Mouse (Mus musculus) limb, embryonic 11.5 days (tissue): ENCODE results near the gene Aldh3a1. TPM values are rescaled to one million over a fixed set of nuclear protein-coding genes. Genes with fewer than 3 reads are reported as not detected.

ENCODE experiments used
- ATAC-seq: fragments of 200-750 bp; cut with Nextera tagmentation; 2 replicates; pipeline ENCODE4 v1.8.0; 2017; ENCODE audit warnings: low read depth; ENCODE audit not compliant: insufficient number of reproducible peaks, low FRiP score, low TSS enrichment
- DNase-seq: peaks from one replicate; pipeline ENCODE4 v3.0.0-alpha.2; 2015; ENCODE audit warnings: low spot score
- H3K27ac ChIP-seq: fragments of 300-500 bp; sonication (generic); replicated peaks from 2 replicates; pipeline ENCODE4 v1.5.1; 2014; ENCODE audit warnings: low read depth, mild to moderate bottlenecking, low read length
- H3K27me3 ChIP-seq: fragments of 300-500 bp; sonication (generic); 2 replicates; pipeline ENCODE4 v1.6.1; 2014; ENCODE audit warnings: mild to moderate bottlenecking, low read length, mixed read lengths; ENCODE audit not compliant: control insufficient read depth, insufficient read depth
- H3K36me3 ChIP-seq: fragments of 300-500 bp; sonication (generic); 2 replicates; pipeline ENCODE4 v1.6.1; 2014; ENCODE audit warnings: mild to moderate bottlenecking, low read length, moderate library complexity, mixed read lengths; ENCODE audit not compliant: control insufficient read depth, insufficient read depth
- H3K4me1 ChIP-seq: fragments of 300-500 bp; sonication (generic); 2 replicates; pipeline ENCODE4 v1.6.1; 2014; ENCODE audit warnings: low read length, mixed read lengths; ENCODE audit not compliant: control insufficient read depth, insufficient read depth
- H3K4me2 ChIP-seq: fragments of 300-500 bp; sonication (generic); 2 replicates; pipeline ENCODE4 v1.6.1; 2014; ENCODE audit warnings: low read depth, mild to moderate bottlenecking, moderate library complexity; ENCODE audit not compliant: severe bottlenecking
- H3K4me3 ChIP-seq: fragments of 300-500 bp; sonication (generic); 2 replicates; pipeline ENCODE4 v1.5.1; 2014; ENCODE audit warnings: low read depth, low read length
- H3K9ac ChIP-seq: fragments of 300-500 bp; sonication (generic); 2 replicates; pipeline ENCODE4 v1.6.1; 2014; ENCODE audit warnings: mild to moderate bottlenecking, low read length
- H3K9me3 ChIP-seq: fragments of 300-500 bp; sonication (generic); 2 replicates; pipeline ENCODE4 v1.6.1; 2016; ENCODE audit warnings: low read length; ENCODE audit not compliant: control insufficient read depth
- WGBS: fragments of 180-500 bp; shearing (Covaris S2); extraction: QIAGEN DNeasy Blood & Tissue Kit; methylation state at CpG from one replicate; pipeline ENCODE4 v1.1.7; 2014; 5-methylcytosine and 5-hydroxymethylcytosine counted together
- polyA plus RNA-seq: library from polyadenylated mRNA; unstranded; fragments of >200 nt; fragmentation: Nextera tagmentation; extraction: Ambion mirVana; gene quantifications from 2 replicates; pipeline ENCODE4 v1.2.1, GENCODE M21; 2014

The Aldh3a1 gene
- polyA plus RNA-seq, 1 experiment from 2014 or later: 0.44 TPM

- Histone ChIP-seq H3K9ac (no peak overlapping the region), H3K27ac (no peak overlapping the region), H3K4me2 (no peak overlapping the region), H3K36me3 (no peaks in the 10 kb centered on the region), H3K4me3 (no peak overlapping the region), H3K27me3 (no peaks in the 10 kb centered on the region), H3K4me1 (no peaks in the 10 kb centered on the region), H3K9me3 (no peaks in the 10 kb centered on the region)
- DNase-seq (no peak), ATAC-seq (no peak)
- WGBS: 56% methylated on average over 1 of the region's 1 CpGs
These were observed 14.7 kb downstream of the Aldh3a1 start for GRCm38 (mm10) chr11:61222007-61222406.

GRCm38 (mm10) chr11:61222971-61223745 is 15.8 kb downstream of the Aldh3a1 start:
- Histone ChIP-seq H3K27me3 (no peaks in the 10 kb centered on the region), H3K4me1 (no peaks in the 10 kb centered on the region), H3K27ac (no peak overlapping the region), H3K4me2 (no peak overlapping the region), H3K9ac (no peak overlapping the region), H3K9me3 (no peaks in the 10 kb centered on the region), H3K4me3 (no peak overlapping the region), H3K36me3 (no peaks in the 10 kb centered on the region)
- 92% methylated on average over 9 of the region's 9 CpGs for WGBS
- ATAC-seq (no peak), DNase-seq (no peak)

DNA sequence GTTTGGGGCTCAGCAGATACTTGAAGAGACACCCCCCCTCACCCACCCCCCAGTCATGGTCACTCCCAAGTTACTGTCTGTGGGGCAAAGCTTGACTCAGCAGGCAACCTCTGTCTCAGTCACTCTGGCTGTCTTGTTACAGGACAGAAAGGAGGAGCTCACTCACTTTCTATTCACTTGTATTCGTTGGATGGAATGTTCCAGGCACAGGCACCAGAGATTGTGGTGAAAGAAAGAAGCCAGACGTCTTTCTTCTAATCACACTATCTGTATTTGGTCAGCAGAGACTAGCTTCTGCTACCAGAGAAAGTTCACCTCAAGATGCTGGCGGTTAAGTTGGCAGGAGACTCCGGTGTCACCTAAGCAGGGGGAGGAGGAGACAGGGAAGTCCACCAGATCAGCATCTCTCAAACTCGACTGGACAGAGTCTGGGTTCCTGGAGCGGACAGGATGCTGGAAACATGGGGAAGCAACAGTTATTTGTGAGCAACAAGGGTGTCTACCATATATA is 17.0 kb downstream of the Aldh3a1 start:
- Histone ChIP-seq H3K9me3 (no peaks in the 10 kb centered on the region), H3K27ac (no peak overlapping the region), H3K27me3 (no peaks in the 10 kb centered on the region), H3K4me3 (no peak overlapping the region), H3K9ac (no peak overlapping the region), H3K36me3 (no peaks in the 10 kb centered on the region), H3K4me2 (no peak overlapping the region), H3K4me1 (no peaks in the 10 kb centered on the region)
- DNase-seq: no peak
- WGBS: 81% methylated on average over 6 of the region's 6 CpGs
- no peak for ATAC-seq

GRCm38 (mm10) chr11:61224907-61225306 is 17.6 kb downstream of the Aldh3a1 start:
- 88% methylated on average over 10 of the region's 10 CpGs for WGBS
- no peak overlapping the region for H3K4me2 ChIP-seq
- H3K27me3 ChIP-seq: no peaks in the 10 kb centered on the region
- DNase-seq: no peak
- no peak overlapping the region for H3K4me3 ChIP-seq
- no peaks in the 10 kb centered on the region for H3K36me3 ChIP-seq
- no peaks in the 10 kb centered on the region for H3K4me1 ChIP-seq
- ATAC-seq: no peak
- H3K27ac ChIP-seq: no peak overlapping the region
- H3K9ac ChIP-seq: no peak overlapping the region
- H3K9me3 ChIP-seq: no peaks in the 10 kb centered on the region

DNA sequence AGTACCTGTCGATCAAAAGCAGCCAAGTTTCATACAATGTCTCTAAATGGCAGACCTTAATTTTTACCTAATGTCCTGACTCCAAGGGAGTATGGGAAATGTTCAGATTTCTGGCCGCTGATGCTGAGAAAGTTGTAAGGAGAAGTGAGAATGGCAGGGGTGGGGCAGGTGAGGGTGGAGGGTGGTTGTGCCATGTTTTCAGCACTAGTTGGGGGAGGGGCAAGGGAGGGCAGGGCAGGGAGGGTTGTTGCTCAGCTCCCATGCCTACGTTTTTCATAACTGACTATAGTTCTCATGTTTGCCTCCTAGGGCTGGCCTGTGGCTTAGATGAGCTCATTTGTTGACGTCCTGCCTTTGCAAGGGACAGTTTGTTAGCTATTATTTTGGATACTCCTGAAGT is 18.2 kb downstream of the Aldh3a1 start:
- 81% methylated on average over 4 of the region's 4 CpGs for WGBS
- DNase-seq: no peak
- Histone ChIP-seq H3K4me1 (no peaks in the 10 kb centered on the region), H3K27ac (no peak overlapping the region), H3K27me3 (no peaks in the 10 kb centered on the region), H3K9ac (no peak overlapping the region), H3K4me3 (no peak overlapping the region), H3K4me2 (no peak overlapping the region), H3K9me3 (no peaks in the 10 kb centered on the region), H3K36me3 (no peaks in the 10 kb centered on the region)
- ATAC-seq: no peak

- 83% methylated on average over 6 of the region's 6 CpGs for WGBS
- ATAC-seq: no peak
These were observed 18.6 kb downstream of the Aldh3a1 start for GRCm38 (mm10) chr11:61225941-61226412.

DNA sequence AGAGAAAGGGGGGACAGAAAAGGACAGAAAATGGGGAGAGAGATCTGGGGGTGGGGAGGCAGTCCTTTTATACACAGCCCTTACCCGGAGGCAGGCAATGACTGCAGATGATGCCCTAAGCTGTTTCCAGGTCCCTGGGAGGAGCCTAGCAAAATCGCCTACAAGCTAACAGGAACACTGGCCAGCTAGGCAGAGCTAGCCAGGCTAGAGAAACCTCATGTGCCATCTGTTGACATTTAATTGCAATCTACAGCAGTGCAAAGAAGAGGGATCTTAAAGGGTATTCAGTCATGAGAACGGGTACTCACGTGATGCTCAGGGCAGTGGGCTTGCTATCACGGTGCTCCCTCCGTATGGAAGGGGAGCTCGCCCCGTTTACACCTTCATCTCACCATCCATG is 20.5 kb downstream of the Aldh3a1 start:
- no peaks in the 10 kb centered on the region for H3K9me3 ChIP-seq
- no peak overlapping the region for H3K9ac ChIP-seq
- H3K4me2 ChIP-seq: no peak overlapping the region
- H3K4me3 ChIP-seq: no peak overlapping the region
- ATAC-seq (no peak), DNase-seq (no peak)
- H3K27me3 ChIP-seq: no peaks in the 10 kb centered on the region
- no peak overlapping the region for H3K27ac ChIP-seq
- 0 out of 2 replicates have a peak, but pooled peaks cover 2% of the 10 kb centered on the region for H3K4me1 ChIP-seq
- WGBS: 81% methylated on average over 8 of the region's 8 CpGs
- no peaks in the 10 kb centered on the region for H3K36me3 ChIP-seq

More at GRCm38 (mm10) chr11:61225941-61226412, 18.6 kb downstream of the Aldh3a1 start:
- DNase-seq: no peak
- Histone ChIP-seq H3K9me3 (no peaks in the 10 kb centered on the region), H3K36me3 (no peaks in the 10 kb centered on the region), H3K27ac (no peak overlapping the region), H3K4me3 (no peak overlapping the region), H3K9ac (no peak overlapping the region), H3K27me3 (no peaks in the 10 kb centered on the region), H3K4me1 (no peaks in the 10 kb centered on the region), H3K4me2 (no peak overlapping the region)

- no peaks in the 10 kb centered on the region for H3K36me3 ChIP-seq
- no peaks in the 10 kb centered on the region for H3K27me3 ChIP-seq
- no peak overlapping the region for H3K4me2 ChIP-seq
- no peak overlapping the region for H3K9ac ChIP-seq
- no peak overlapping the region for H3K27ac ChIP-seq
- H3K9me3 ChIP-seq: no peaks in the 10 kb centered on the region
- H3K4me3 ChIP-seq: no peak overlapping the region
- DNase-seq (no peak), ATAC-seq (no peak)
- 68% methylated on average over 3 of the region's 3 CpGs for WGBS
- 0 out of 2 replicates have a peak, but pooled peaks cover 2% of the 10 kb centered on the region for H3K4me1 ChIP-seq
These were observed 21.1 kb downstream of the Aldh3a1 start for GRCm38 (mm10) chr11:61228406-61228805.
